Mouse (Mus musculus) MN1 (cell line): ENCODE measurements around the gene Kif13a.

Experiments
- DNase-seq: peaks from one replicate; pipeline ENCODE4 v3.0.0-alpha.2; 2016; ENCODE audit warnings: low spot score

Kif13a gene

GRCm38 (mm10) chr13:46929719-46930658 lies at the start of gene Kif13a:
TSS of gene Kif13a (minus strand) at chr13:46929867.
- peak; percentile 91 for DNase-seq

- DNase-seq: no peak
These were observed 46.9 kb upstream of the Kif13a start for GRCm38 (mm10) chr13:46976532-46976931.

GRCm38 (mm10) chr13:46975930-46976329 lies 46.3 kb upstream of the Kif13a start:
- no peak for DNase-seq

- DNase-seq: no peak
These were observed 45.4 kb upstream of the Kif13a start for GRCm38 (mm10) chr13:46975031-46975551.

- no peak for DNase-seq
These were observed 40.7 kb upstream of the Kif13a start for GRCm38 (mm10) chr13:46970286-46970945.

GRCm38 (mm10) chr13:46968626-46969025 lies 39.0 kb upstream of the Kif13a start:
- no peak for DNase-seq

GRCm38 (mm10) chr13:46967308-46967707 lies 37.6 kb upstream of the Kif13a start:
- DNase-seq: no peak

GRCm38 (mm10) chr13:46960878-46961474 lies 31.3 kb upstream of the Kif13a start:
- DNase-seq: peak; percentile 16

- peak; percentile 9 for DNase-seq
These were observed 29.5 kb upstream of the Kif13a start for GRCm38 (mm10) chr13:46959139-46959538.

- no peak for DNase-seq
These were observed 21.5 kb upstream of the Kif13a start for GRCm38 (mm10) chr13:46951212-46951611.

GRCm38 (mm10) chr13:46949741-46950140 lies 20.1 kb upstream of the Kif13a start:
- no peak for DNase-seq

GRCm38 (mm10) chr13:46948027-46948426 lies 18.4 kb upstream of the Kif13a start:
- DNase-seq: no peak

GRCm38 (mm10) chr13:46946041-46946440 lies 16.4 kb upstream of the Kif13a start:
- no peak for DNase-seq

GRCm38 (mm10) chr13:46945256-46945655 lies 15.6 kb upstream of the Kif13a start:
- DNase-seq: no peak

- DNase-seq: no peak
These were observed 13.6 kb upstream of the Kif13a start for GRCm38 (mm10) chr13:46943294-46943693.

GRCm38 (mm10) chr13:46934116-46934515 lies 4.4 kb upstream of the Kif13a start:
- DNase-seq: no peak

- no peak for DNase-seq
These were observed 3.2 kb upstream of the Kif13a start for GRCm38 (mm10) chr13:46932846-46933245.

- no peak for DNase-seq
These were observed 2.4 kb upstream of the Kif13a start for GRCm38 (mm10) chr13:46932049-46932448.

GRCm38 (mm10) chr13:46930659-46931046 lies 986 bp upstream of the Kif13a start:
- peak; percentile 42 for DNase-seq

GRCm38 (mm10) chr13:46928961-46929691 lies 541 bp downstream of the Kif13a start:
- peak; percentile 58 for DNase-seq

- no peak for DNase-seq
These were observed 1.3 kb downstream of the Kif13a start for GRCm38 (mm10) chr13:46928404-46928803.

GRCm38 (mm10) chr13:46925671-46926070 lies 4.0 kb downstream of the Kif13a start:
- no peak for DNase-seq
